7 mouse cellular contexts compared by ENCODE assay signal in genomic region chr5:138263260-138264206, GRCm38 (mm10). TPM values are rescaled to one million over a fixed set of nuclear protein-coding genes. Genes with fewer than 3 reads are reported as not detected.
DNase-seq lines count a peak whose midpoint lies in the region; ATAC-seq lines count a peak whose summit lies in the region.

BC037034 (minus strand) TSS chr5:138264033.

- H3K9ac ChIP-seq in intestine, embryonic 15.5 days = peak within 1 kb of the TSS; percentile 84

- no peaks in the 10 kb centered on the region for H3K9me3 ChIP-seq in intestine, embryonic 15.5 days
- H3K9me3 ChIP-seq in midbrain, embryonic 10.5 days (replicated peaks) = no peaks in the 10 kb centered on the region

- H3K4me3 ChIP-seq in intestine, embryonic 15.5 days (replicated peaks) = peak within 1 kb of the TSS; percentile 80
- H3K4me3 ChIP-seq in midbrain, embryonic 10.5 days = peak within 1 kb of the TSS; percentile 99

- intact Hi-C loops in left cerebral cortex, postnatal 25 days (cut with DNase I) = no loop called here

- under 1% methylated on average over 71 of the region's 71 CpGs for WGBS in intestine, embryonic 15.5 days
- under 1% methylated on average over 70 of the region's 71 CpGs for WGBS in midbrain, embryonic 10.5 days

- peak within 1 kb of the TSS; percentile 92 for H3K4me2 ChIP-seq in intestine, embryonic 15.5 days (replicated peaks)

- H3K4me1 ChIP-seq in intestine, embryonic 15.5 days (replicated peaks) = peaks cover 21% of the 10 kb centered on the region
- H3K4me1 ChIP-seq in midbrain, embryonic 10.5 days = peaks cover 31% of the 10 kb centered on the region

- peaks cover 17% of the 10 kb centered on the region for H3K36me3 ChIP-seq in intestine, embryonic 15.5 days
- H3K36me3 ChIP-seq in midbrain, embryonic 10.5 days = peaks cover 63% of the 10 kb centered on the region

- H3K27me3 ChIP-seq in intestine, embryonic 15.5 days (replicated peaks) = no peaks in the 10 kb centered on the region
- no peaks in the 10 kb centered on the region for H3K27me3 ChIP-seq in midbrain, embryonic 10.5 days (ENCODE audit: low read depth, poor library complexity, severe bottlenecking)

- peak within 1 kb of the TSS; percentile 77 for H3K27ac ChIP-seq in intestine, embryonic 15.5 days
- H3K27ac ChIP-seq in midbrain, embryonic 10.5 days (replicated peaks) = peak within 1 kb of the TSS; percentile 92

- ATAC-seq in intestine, embryonic 15.5 days = peak; percentile 96

- DNase-seq in adrenal gland, adult (ENCODE audit: inconsistent age in 2 of 2, low spot score in 1 of 2) = peak; percentile 93 to 97
- DNase-seq in embryo, embryonic 10.5 days (ENCODE audit: low spot score) = peak; percentile 97
- peak; percentile 86 for DNase-seq in gastrocnemius, postnatal 25 days
- peak; percentile 90 to 95 for DNase-seq in left cerebral cortex, postnatal 25 days (ENCODE audit: low spot score in 2 of 2)
- peak; percentile 89 for DNase-seq in midbrain, embryonic 10.5 days (ENCODE audit: low spot score)
- peak; percentile 93 for DNase-seq in right cerebral cortex, postnatal 4 days

RNA-seq across cellular contexts. Expression of gene BC037034, which starts in this region (rescaled TPM):
- 1 to 10 TPM; 2.6 to 3.0 TPM for total RNA-seq in gastrocnemius, postnatal 25 days (2021)
- 4.8 and 5.1 TPM in 2 replicates for polyA plus RNA-seq in intestine, embryonic 15.5 days (2015; fragmentation: Nextera tagmentation; extraction: Ambion mirVana)
- total RNA-seq in left cerebral cortex, postnatal 25 days (2021) = 10 to 100 TPM; 62.2 to 65.8 TPM
- polyA plus RNA-seq in midbrain, embryonic 10.5 days (2016; fragmentation: Nextera tagmentation; extraction: Ambion mirVana) = 6.9 and 7.3 TPM in 2 replicates

Comparison
In these comparisons a context has a peak if more than half of its experiments do, and no peak if none do; other contexts are left out.
1. Peak in every context shown above with its lines: DNase-seq, ATAC-seq, H3K4me3 ChIP-seq and H3K27ac ChIP-seq.
2. RNA of gene BC037034 (total RNA-seq): 62.2 to 65.8 TPM in left cerebral cortex, postnatal 25 days; 2.6 to 3.0 TPM in gastrocnemius, postnatal 25 days; every median in the first group is over 10 times any median in the second.